Mouse (Mus musculus): Measurements from ENCODE around the gene Plpp1. TPM values are rescaled to one million over a fixed set of nuclear protein-coding genes. Genes with fewer than 3 reads are reported as not detected.

Gene Plpp1
- 61.6 and 71.8 TPM in 2 replicates for polyA plus RNA-seq (2012; rRNA removed)

GRCm38 (mm10) chr13:112800597-112801380 lies at the start of gene Plpp1:
Plpp1 (plus strand) TSS chr13:112800792.
- peaks cover 2% of the 10 kb centered on the region; the same call in 1 of the 2 replicates for H3K4me1 ChIP-seq (ENCODE audit: control insufficient read depth, insufficient read depth, insufficient read length)
- peak within 1 kb of the TSS; percentile 68 for H3K4me3 ChIP-seq (ENCODE audit: extremely low read depth, insufficient read depth, insufficient read length)
- peak; percentile 14 to 78 for DNase-seq (ENCODE audit: low read depth in 1 of 2, low spot score in 2 of 2)
- under 1% methylated on average over 83 of the region's 83 CpGs for WGBS
- no peaks in the 10 kb centered on the region for H3K36me3 ChIP-seq (ENCODE audit: control insufficient read depth, insufficient read depth, low read length)
- H3K27ac ChIP-seq (ENCODE audit: insufficient read depth, low read length) = peak within 1 kb of the TSS; percentile 68
- TF ChIP-seq POLR2A (IDR thresholded peaks at IDR 0.05; ENCODE audit: low read depth, low read length) (peak; percentile 37), CTCF (IDR thresholded peaks at IDR 0.05; ENCODE audit: extremely low read depth, insufficient read depth, insufficient read length, insufficient replicate concordance) (no peak)
- no peaks in the 10 kb centered on the region for H3K27me3 ChIP-seq (ENCODE audit: control insufficient read depth, insufficient read depth, low read length)

GRCm38 (mm10) chr13:112751454-112752308 lies 48.9 kb upstream of the Plpp1 start:
- DNase-seq (ENCODE audit: low read depth in 1 of 2, low spot score in 2 of 2) = no peak
- no peaks in the 10 kb centered on the region for H3K27me3 ChIP-seq (ENCODE audit: control insufficient read depth, insufficient read depth, low read length)
- H3K4me1 ChIP-seq (ENCODE audit: control insufficient read depth, insufficient read depth, insufficient read length) = peaks cover 3% of the 10 kb centered on the region; the same call in 1 of the 2 replicates
- 14% methylated on average over 18 of the region's 18 CpGs for WGBS
- H3K4me3 ChIP-seq (ENCODE audit: extremely low read depth, insufficient read depth, insufficient read length) = peak overlapping the region; percentile 53
- TF ChIP-seq POLR2A (IDR thresholded peaks at IDR 0.05; ENCODE audit: low read depth, low read length) (no peak), CTCF (IDR thresholded peaks at IDR 0.05; ENCODE audit: extremely low read depth, insufficient read depth, insufficient read length, insufficient replicate concordance) (no peak)
- peak overlapping the region; percentile 18 for H3K27ac ChIP-seq (ENCODE audit: insufficient read depth, low read length)
- H3K36me3 ChIP-seq (ENCODE audit: control insufficient read depth, insufficient read depth, low read length) = no peaks in the 10 kb centered on the region

- WGBS = 44% methylated on average over 11 of the region's 11 CpGs
Observed at GRCm38 (mm10) chr13:112752309-112752975, 48.1 kb upstream of the Plpp1 start.

GRCm38 (mm10) chr13:112753522-112753921 lies 47.1 kb upstream of the Plpp1 start:
- H3K4me3 ChIP-seq (ENCODE audit: extremely low read depth, insufficient read depth, insufficient read length) = no peak overlapping the region
- no peak for TF ChIP-seq POLR2A (IDR thresholded peaks at IDR 0.05; ENCODE audit: low read depth, low read length)
- no peak for TF ChIP-seq CTCF (IDR thresholded peaks at IDR 0.05; ENCODE audit: extremely low read depth, insufficient read depth, insufficient read length, insufficient replicate concordance)
- 90% methylated on average over 9 of the region's 9 CpGs for WGBS
- H3K27me3 ChIP-seq (ENCODE audit: control insufficient read depth, insufficient read depth, low read length) = no peaks in the 10 kb centered on the region
- H3K27ac ChIP-seq (ENCODE audit: insufficient read depth, low read length) = no peak overlapping the region
- no peak for DNase-seq (ENCODE audit: low read depth in 1 of 2, low spot score in 2 of 2)
- no peaks in the 10 kb centered on the region for H3K36me3 ChIP-seq (ENCODE audit: control insufficient read depth, insufficient read depth, low read length)
- peaks cover 3% of the 10 kb centered on the region; the same call in 1 of the 2 replicates for H3K4me1 ChIP-seq (ENCODE audit: control insufficient read depth, insufficient read depth, insufficient read length)

More at GRCm38 (mm10) chr13:112752309-112752975, 48.1 kb upstream of the Plpp1 start:
- Histone ChIP-seq H3K27ac (ENCODE audit: insufficient read depth, low read length) (no peak overlapping the region), H3K27me3 (ENCODE audit: control insufficient read depth, insufficient read depth, low read length) (no peaks in the 10 kb centered on the region), H3K36me3 (ENCODE audit: control insufficient read depth, insufficient read depth, low read length) (no peaks in the 10 kb centered on the region), H3K4me3 (ENCODE audit: extremely low read depth, insufficient read depth, insufficient read length) (no peak overlapping the region; the same call in 1 of the 2 replicates), H3K4me1 (ENCODE audit: control insufficient read depth, insufficient read depth, insufficient read length) (peaks cover 3% of the 10 kb centered on the region; the same call in 1 of the 2 replicates)
- TF ChIP-seq CTCF (IDR thresholded peaks at IDR 0.05; ENCODE audit: extremely low read depth, insufficient read depth, insufficient read length, insufficient replicate concordance) = no peak
- no peak for TF ChIP-seq POLR2A (IDR thresholded peaks at IDR 0.05; ENCODE audit: low read depth, low read length)
- no peak for DNase-seq (ENCODE audit: low read depth in 1 of 2, low spot score in 2 of 2)

- Histone ChIP-seq H3K36me3 (ENCODE audit: control insufficient read depth, insufficient read depth, low read length) (no peaks in the 10 kb centered on the region), H3K4me3 (ENCODE audit: extremely low read depth, insufficient read depth, insufficient read length) (no peak overlapping the region), H3K27ac (ENCODE audit: insufficient read depth, low read length) (no peak overlapping the region), H3K4me1 (ENCODE audit: control insufficient read depth, insufficient read depth, insufficient read length) (peaks cover 3% of the 10 kb centered on the region; the same call in 1 of the 2 replicates), H3K27me3 (ENCODE audit: control insufficient read depth, insufficient read depth, low read length) (no peaks in the 10 kb centered on the region)
- TF ChIP-seq POLR2A (IDR thresholded peaks at IDR 0.05; ENCODE audit: low read depth, low read length) (no peak), CTCF (IDR thresholded peaks at IDR 0.05; ENCODE audit: extremely low read depth, insufficient read depth, insufficient read length, insufficient replicate concordance) (no peak)
- no peak for DNase-seq (ENCODE audit: low read depth in 1 of 2, low spot score in 2 of 2)
- WGBS = 71% methylated on average over 4 of the region's 4 CpGs
Observed at GRCm38 (mm10) chr13:112754871-112755270, 45.7 kb upstream of the Plpp1 start.

- no peak for TF ChIP-seq CTCF (IDR thresholded peaks at IDR 0.05; ENCODE audit: extremely low read depth, insufficient read depth, insufficient read length, insufficient replicate concordance)
- DNase-seq (ENCODE audit: low read depth in 1 of 2, low spot score in 2 of 2) = no peak
- 86% methylated on average over 11 of the region's 11 CpGs for WGBS
- peaks cover 4% of the 10 kb centered on the region; the same call in 1 of the 2 replicates for H3K4me1 ChIP-seq (ENCODE audit: control insufficient read depth, insufficient read depth, insufficient read length)
- no peak overlapping the region for H3K27ac ChIP-seq (ENCODE audit: insufficient read depth, low read length)
- H3K36me3 ChIP-seq (ENCODE audit: control insufficient read depth, insufficient read depth, low read length) = no peaks in the 10 kb centered on the region
- H3K27me3 ChIP-seq (ENCODE audit: control insufficient read depth, insufficient read depth, low read length) = no peaks in the 10 kb centered on the region
- no peak overlapping the region for H3K4me3 ChIP-seq (ENCODE audit: extremely low read depth, insufficient read depth, insufficient read length)
Observed at GRCm38 (mm10) chr13:112755507-112756010, 45.0 kb upstream of the Plpp1 start.

Measured in spleen, adult 2 months (tissue).